Mouse (Mus musculus): Measurements from ENCODE around the gene Gm49396.
A peak's percentile ranks its signal among the peaks of the same experiment; 100 is the strongest.

Gene Gm49396

GRCm38 (mm10) chr7:30563117-30563905 is at the start of gene Gm49396, which contains the start of the genes U2af1l4 and Psenen:
Gm49396 (plus strand) TSS chr7:30563344.
U2af1l4 (plus strand) TSS chr7:30563301.
Psenen (minus strand) TSS chr7:30563627.
- peak; percentile 95 to 97 for DNase-seq

DNA sequence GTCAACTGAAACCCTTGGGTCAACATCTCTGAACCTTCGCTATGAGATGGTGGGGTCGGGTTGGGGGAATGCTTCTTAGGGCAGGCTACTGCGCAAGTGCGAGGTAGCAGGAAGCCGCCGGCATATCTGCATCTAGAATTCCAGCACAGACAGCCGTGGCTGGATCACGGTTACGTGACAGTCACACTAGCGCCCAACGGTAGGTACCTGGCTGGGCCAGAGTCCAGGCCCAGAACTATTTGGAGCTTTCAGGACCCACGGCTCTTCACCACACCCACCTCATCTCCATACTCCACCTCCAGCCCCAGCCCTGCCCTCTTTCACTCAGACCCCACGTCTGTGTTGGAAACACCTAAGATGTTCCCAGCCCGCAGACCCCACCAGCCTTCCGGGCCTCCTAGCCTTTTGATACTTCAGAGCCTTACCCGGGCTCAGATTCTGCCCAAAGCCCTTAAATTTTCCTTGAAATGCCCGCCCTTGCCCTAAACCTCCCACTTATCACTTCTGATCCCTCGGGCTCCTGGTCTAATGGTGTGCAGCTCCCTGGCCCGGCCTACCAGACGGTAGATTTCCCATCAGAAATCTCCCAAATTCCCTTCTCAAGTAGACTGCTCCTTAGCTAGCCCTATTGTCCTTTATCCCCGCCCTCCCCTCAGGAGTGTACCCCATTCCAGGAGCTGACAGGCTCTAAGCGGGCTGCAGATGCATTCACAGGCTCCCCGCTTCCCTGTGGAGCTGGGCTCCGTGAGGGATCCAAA is 48.0 kb upstream of the Gm49396 start:
- no peak for DNase-seq

GRCm38 (mm10) chr7:30518325-30518724 is 44.8 kb upstream of the Gm49396 start:
- no peak for DNase-seq

- DNase-seq = peak in 1 of 2 experiments; percentile 31
These were observed 42.7 kb upstream of the Gm49396 start for GRCm38 (mm10) chr7:30520396-30520795.

GRCm38 (mm10) chr7:30520856-30521255 is 42.3 kb upstream of the Gm49396 start:
- DNase-seq = peak; percentile 60 to 63

GRCm38 (mm10) chr7:30522871-30523270 is 40.3 kb upstream of the Gm49396 start:
- no peak for DNase-seq

DNA sequence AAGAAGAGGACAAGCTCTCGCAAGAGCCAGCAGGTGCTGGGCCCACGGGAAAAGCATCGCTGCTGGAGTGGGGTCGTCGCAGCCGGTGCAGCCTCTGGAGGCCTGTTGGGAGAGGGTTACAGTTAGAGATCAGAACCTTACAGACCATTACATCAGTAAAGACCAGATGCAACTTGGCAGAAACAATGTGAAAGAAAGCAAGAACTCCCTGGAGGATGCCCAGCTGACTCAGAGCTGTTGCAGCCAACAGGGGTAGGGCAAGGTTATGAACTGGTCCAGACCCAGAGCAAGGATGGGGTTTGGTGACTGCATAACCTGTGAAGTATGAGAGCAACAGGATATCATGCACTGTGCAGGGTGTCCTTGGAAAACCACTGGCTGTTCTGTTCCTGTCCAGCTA is 38.7 kb upstream of the Gm49396 start:
- no peak for DNase-seq

DNA sequence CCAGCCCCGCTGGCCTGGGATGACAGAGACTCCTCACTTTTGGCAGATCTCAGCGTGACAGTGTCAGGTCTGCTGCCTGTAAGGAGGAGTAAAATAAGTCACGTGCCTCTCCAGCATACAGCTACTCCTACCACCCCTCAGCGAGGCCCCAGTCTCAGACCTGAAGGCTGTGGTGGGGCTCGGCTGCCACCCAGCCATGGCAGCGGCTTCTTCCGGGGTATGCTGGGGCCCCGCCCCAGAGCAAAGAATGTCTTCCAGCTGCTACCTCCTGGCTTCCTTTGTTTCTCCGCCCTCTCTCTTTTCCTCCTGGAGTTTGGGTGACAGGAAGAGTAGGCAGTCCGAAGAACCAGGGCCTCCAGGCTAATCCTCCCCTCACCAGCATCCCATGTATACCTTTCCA is 37.2 kb upstream of the Gm49396 start:
- no peak for DNase-seq

- DNase-seq = no peak
These were observed 36.7 kb upstream of the Gm49396 start for GRCm38 (mm10) chr7:30526399-30526798.

GRCm38 (mm10) chr7:30526981-30527380 is 36.2 kb upstream of the Gm49396 start:
- no peak for DNase-seq

GRCm38 (mm10) chr7:30531291-30531815 is 31.8 kb upstream of the Gm49396 start:
- DNase-seq = no peak

- no peak for DNase-seq
These were observed 30.2 kb upstream of the Gm49396 start for GRCm38 (mm10) chr7:30532931-30533330.

GRCm38 (mm10) chr7:30533941-30534632 is 29.1 kb upstream of the Gm49396 start:
- peak in 1 of 2 experiments; percentile 36 for DNase-seq

DNA sequence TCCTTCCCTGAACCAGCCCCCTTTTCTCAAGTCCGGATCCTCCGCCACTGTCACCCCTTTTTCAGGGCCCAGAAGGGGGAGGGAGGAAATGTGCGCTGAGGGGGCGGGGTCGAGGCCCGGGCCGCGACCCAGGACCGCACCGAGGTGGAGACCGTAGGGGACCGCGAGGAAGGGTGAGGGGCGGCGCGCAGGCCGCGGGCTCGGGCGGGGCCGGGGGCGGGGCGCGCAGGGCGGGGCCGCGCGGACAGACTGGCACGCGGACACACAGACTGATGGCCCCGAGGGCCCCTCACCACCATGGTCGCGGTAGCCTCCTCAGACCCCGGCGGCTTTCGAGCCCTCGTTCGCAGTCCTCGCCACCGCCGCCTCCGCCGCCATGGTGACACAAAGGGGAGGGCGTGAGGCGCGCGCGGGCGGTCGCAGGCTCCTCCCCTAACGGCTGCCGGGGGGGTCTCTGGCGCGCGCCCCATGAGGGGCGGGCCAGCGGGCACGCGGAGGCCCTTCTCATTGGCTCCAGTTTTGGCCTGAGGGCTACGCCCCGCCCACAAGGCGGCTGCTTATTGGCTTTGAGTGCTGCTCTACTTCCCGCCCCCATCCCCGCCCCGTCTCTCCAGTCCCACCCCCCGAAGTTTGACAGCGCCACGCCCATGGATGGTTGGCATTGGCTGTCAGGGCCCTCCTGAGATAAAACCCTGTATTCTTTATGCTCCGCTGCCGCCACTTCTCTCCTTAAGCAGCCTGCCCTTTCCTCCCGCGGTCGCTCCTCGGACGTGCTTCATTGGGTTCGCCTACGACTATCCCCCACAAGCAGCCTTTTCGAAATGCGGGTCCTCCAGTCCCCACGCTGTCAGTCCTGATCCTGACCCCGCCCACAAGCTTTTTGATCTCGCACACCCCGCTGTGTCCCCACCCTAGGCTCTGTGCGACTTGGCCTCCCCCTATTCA is 28.2 kb upstream of the Gm49396 start, which contains the start of gene Arhgap33:
Gene Arhgap33 (minus strand): TSS at position 428 of the 945 bp plus-strand sequence.
- DNase-seq = peak; percentile 96 to 97

GRCm38 (mm10) chr7:30540572-30540971 is 22.6 kb upstream of the Gm49396 start:
- no peak for DNase-seq

DNA sequence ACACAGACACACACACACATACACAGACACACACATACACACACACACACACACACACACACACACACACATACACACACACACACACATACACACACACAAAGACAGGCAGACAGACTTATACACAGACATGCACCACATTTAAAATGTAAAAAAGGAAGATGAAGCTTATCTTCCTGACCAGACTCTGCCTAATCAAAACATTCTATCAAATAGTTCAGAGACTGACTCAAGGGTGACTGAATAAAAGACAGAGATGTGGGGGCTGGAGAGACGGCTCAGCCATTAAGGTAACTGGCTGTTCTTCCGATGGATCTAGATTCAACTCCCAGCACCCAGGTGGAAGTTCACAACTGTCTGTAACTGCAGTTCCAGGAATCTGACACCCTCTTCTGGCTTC is 18.8 kb upstream of the Gm49396 start:
- no peak for DNase-seq

GRCm38 (mm10) chr7:30549880-30550279 is 13.3 kb upstream of the Gm49396 start:
- no peak for DNase-seq

DNA sequence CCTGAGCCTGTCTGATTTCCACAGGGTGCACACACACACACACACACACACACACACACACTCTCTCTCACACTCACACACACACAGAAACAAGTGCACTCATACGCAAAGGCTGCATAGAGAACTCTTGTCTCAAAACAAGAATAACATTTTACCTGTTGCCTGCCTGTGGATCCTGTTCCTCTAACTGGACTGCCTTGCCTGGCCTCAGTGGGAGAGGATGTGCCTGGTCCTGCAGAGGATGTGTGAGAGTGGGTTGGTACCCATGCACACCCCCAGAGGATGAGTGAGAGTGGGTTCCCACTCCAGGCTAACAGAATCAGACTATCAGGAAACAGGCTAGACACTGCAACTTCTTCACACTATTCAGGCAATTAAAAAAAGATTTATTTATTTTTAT is 12.5 kb upstream of the Gm49396 start:
- no peak for DNase-seq

GRCm38 (mm10) chr7:30551445-30552101 is 11.6 kb upstream of the Gm49396 start:
- DNase-seq = no peak

DNA sequence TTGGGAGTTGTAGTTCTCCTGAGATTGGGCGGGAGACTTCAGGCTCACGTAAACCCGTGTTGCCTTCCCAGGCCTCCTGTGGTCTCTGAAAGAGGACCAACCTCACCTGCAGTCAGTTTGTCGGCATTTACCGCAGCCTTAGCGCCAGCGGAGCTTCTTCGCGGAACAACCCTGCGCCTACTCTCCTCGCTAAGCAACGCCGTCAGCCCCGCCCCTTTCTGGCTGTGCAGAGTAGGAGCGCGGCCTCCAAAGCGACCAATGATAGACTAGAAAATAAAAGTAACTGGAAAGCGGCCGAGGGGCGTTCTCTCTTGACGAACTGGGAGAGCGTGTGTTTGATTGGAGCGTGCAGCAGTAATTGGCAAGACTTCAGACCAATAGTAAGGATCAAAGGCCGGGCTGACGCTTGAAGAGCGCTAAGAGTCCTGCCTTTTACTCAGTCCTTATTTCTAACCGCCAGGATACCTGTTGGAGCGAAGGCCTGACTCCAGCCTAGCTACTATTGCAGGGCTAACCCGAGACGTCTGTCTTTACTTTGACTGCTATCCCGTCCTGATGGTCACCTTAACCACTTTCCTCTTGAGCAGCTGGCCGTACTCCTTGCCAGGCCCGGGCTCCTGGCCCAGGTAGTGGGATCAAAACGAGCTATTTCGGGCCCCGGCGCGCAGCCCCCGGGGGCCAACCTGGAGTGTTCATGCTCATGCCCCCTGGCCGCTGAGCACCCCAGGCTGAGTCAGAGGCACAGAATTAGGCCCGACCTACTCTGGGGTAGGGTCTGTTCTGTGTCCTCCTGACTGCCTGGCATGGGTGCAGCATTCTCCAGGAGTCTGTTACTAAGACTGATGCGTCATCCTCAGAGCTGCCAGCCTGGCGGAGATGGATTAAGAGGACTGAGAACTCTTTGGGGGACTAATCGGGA is 10.8 kb upstream of the Gm49396 start, which contains the start of the genes Hspb6 and Proser3:
Gene Hspb6 (plus strand): TSS at position 77 of the 919 bp plus-strand sequence.
Gene Proser3 (minus strand): TSS at position 198 of the 919 bp plus-strand sequence.
- peak; percentile 95 to 98 for DNase-seq

Measured in cerebellum, adult 18-20 months (tissue).